Mouse (Mus musculus) intestine, postnatal 0 days (tissue): Measurements from ENCODE around the gene Pde4c. TPM values are rescaled to one million over a fixed set of nuclear protein-coding genes. Genes with fewer than 3 reads are reported as not detected.
A peak's percentile ranks its signal among the peaks of the same experiment; 100 is the strongest.

Source experiments
- ATAC-seq: fragments of 200-750 bp; cut with Nextera tagmentation; 2 replicates; pipeline ENCODE4 v1.8.0; 2017; ENCODE audit warnings: mild to moderate bottlenecking, moderate TSS enrichment, moderate library complexity
- H3K27ac ChIP-seq: fragments of 300-500 bp; sonication (generic); 2 replicates; pipeline ENCODE4 v1.5.1; 2014; ENCODE audit warnings: mild to moderate bottlenecking, low read depth, low read length, moderate library complexity
- H3K27me3 ChIP-seq: fragments of 300-500 bp; sonication (generic); replicated peaks from 2 replicates; pipeline ENCODE4 v1.6.1; 2014; ENCODE audit warnings: low read length, mixed read lengths; ENCODE audit not compliant: control insufficient read depth, insufficient read depth
- H3K36me3 ChIP-seq: fragments of 300-500 bp; sonication (generic); 2 replicates; pipeline ENCODE4 v1.6.1; 2014; ENCODE audit warnings: mild to moderate bottlenecking, moderate library complexity; ENCODE audit not compliant: control insufficient read depth, insufficient read depth
- H3K4me1 ChIP-seq: fragments of 300-500 bp; sonication (generic); replicated peaks from 2 replicates; pipeline ENCODE4 v1.6.1; 2014; ENCODE audit warnings: antibody characterized with exemption, low read length, mixed read lengths; ENCODE audit not compliant: control insufficient read depth, insufficient read depth
- H3K4me2 ChIP-seq: fragments of 300-500 bp; sonication (generic); replicated peaks from 2 replicates; pipeline ENCODE4 v1.6.1; 2014; ENCODE audit warnings: low read depth, mild to moderate bottlenecking, moderate library complexity
- H3K4me3 ChIP-seq: fragments of 300-500 bp; sonication (generic); 2 replicates; pipeline ENCODE4 v1.5.1; 2014; ENCODE audit warnings: low read depth, low read length
- H3K9ac ChIP-seq: fragments of 300-500 bp; sonication (generic); 2 replicates; pipeline ENCODE4 v1.6.1; 2014; ENCODE audit warnings: mild to moderate bottlenecking, low read depth, low read length
- H3K9me3 ChIP-seq: fragments of 300-500 bp; sonication (generic); 2 replicates; pipeline ENCODE4 v1.6.1; 2016; ENCODE audit warnings: mixed run types; ENCODE audit not compliant: control insufficient read depth
- CTCF ChIP-seq: sonication (generic); IDR thresholded peaks from 2 replicates; pipeline ENCODE4 v1.5.1; 2016; ENCODE audit warnings: low read depth, mild to moderate bottlenecking, control low read depth, antibody characterized with exemption, moderate library complexity
- WGBS: fragments of 180-500 bp; shearing (Covaris S2); extraction: QIAGEN DNeasy Blood & Tissue Kit; methylation state at CpG from one replicate; pipeline ENCODE4 v1.1.7; 2014; 5-methylcytosine and 5-hydroxymethylcytosine counted together
- polyA plus RNA-seq: library from polyadenylated mRNA; unstranded; fragments of >200 nt; fragmentation: Nextera tagmentation; extraction: Ambion mirVana; gene quantifications from 2 replicates; pipeline ENCODE4 v1.2.1, GENCODE M21; 2015

Pde4c gene
- polyA plus RNA-seq, 1 experiment from 2014 or later, result 0.21 TPM

- 73% methylated on average over 3 of the region's 3 CpGs for WGBS
- no peak overlapping the region for H3K4me2 ChIP-seq
- H3K27ac ChIP-seq, result no peak overlapping the region
- H3K4me3 ChIP-seq, result no peak overlapping the region
- TF ChIP-seq CTCF, result no peak
- H3K4me1 ChIP-seq, result peaks cover 8% of the 10 kb centered on the region
- no peaks in the 10 kb centered on the region for H3K27me3 ChIP-seq
- no peaks in the 10 kb centered on the region for H3K9me3 ChIP-seq
- no peak for ATAC-seq
- no peak overlapping the region for H3K9ac ChIP-seq
- peaks cover 6% of the 10 kb centered on the region for H3K36me3 ChIP-seq
Measured at GRCm38 (mm10) chr8:70702842-70703182, 20.7 kb upstream of the Pde4c start.

- H3K36me3 ChIP-seq, result peaks cover 6% of the 10 kb centered on the region
- 82% methylated on average over 3 of the region's 3 CpGs for WGBS
- H3K27me3 ChIP-seq, result no peaks in the 10 kb centered on the region
- H3K4me3 ChIP-seq, result no peak within 1 kb of the TSS
- TF ChIP-seq CTCF, result no peak
- no peak for ATAC-seq
- H3K4me1 ChIP-seq, result peaks cover 8% of the 10 kb centered on the region
- H3K9me3 ChIP-seq, result no peaks in the 10 kb centered on the region
- no peak within 1 kb of the TSS for H3K27ac ChIP-seq
- no peak within 1 kb of the TSS for H3K9ac ChIP-seq
- 0 out of 2 replicates have a peak within 1 kb of the TSS, but pooled peaks have one; percentile 61 for H3K4me2 ChIP-seq
Measured at GRCm38 (mm10) chr8:70703287-70703686, 20.2 kb upstream of the Pde4c start, which contains the start of gene Iqcn. Gene Iqcn (plus strand): TSS chr8:70703457.

GRCm38 (mm10) chr8:70708281-70708680 is 15.2 kb upstream of the Pde4c start:
- H3K36me3 ChIP-seq, result no peaks in the 10 kb centered on the region; the same call in none of the 2 replicates
- ATAC-seq, result no peak
- no peak overlapping the region for H3K4me2 ChIP-seq
- no peaks in the 10 kb centered on the region for H3K27me3 ChIP-seq
- no peaks in the 10 kb centered on the region for H3K4me1 ChIP-seq
- TF ChIP-seq CTCF, result no peak
- H3K4me3 ChIP-seq, result no peak overlapping the region
- H3K9me3 ChIP-seq, result no peaks in the 10 kb centered on the region
- no peak overlapping the region for H3K9ac ChIP-seq
- no peak overlapping the region for H3K27ac ChIP-seq
- WGBS, result 88% methylated on average over 14 of the region's 14 CpGs

GRCm38 (mm10) chr8:70709794-70710193 is 13.7 kb upstream of the Pde4c start:
- Histone ChIP-seq H3K4me2 (no peak overlapping the region), H3K9ac (no peak overlapping the region), H3K4me3 (no peak overlapping the region), H3K9me3 (no peaks in the 10 kb centered on the region), H3K36me3 (no peaks in the 10 kb centered on the region), H3K4me1 (no peaks in the 10 kb centered on the region), H3K27ac (no peak overlapping the region), H3K27me3 (no peaks in the 10 kb centered on the region)
- 91% methylated on average over 9 of the region's 9 CpGs for WGBS
- TF ChIP-seq CTCF, result no peak
- no peak for ATAC-seq

GRCm38 (mm10) chr8:70710296-70710695 is 13.2 kb upstream of the Pde4c start:
- no peaks in the 10 kb centered on the region for H3K27me3 ChIP-seq
- no peaks in the 10 kb centered on the region for H3K36me3 ChIP-seq
- no peak overlapping the region for H3K4me2 ChIP-seq
- H3K4me1 ChIP-seq, result no peaks in the 10 kb centered on the region
- H3K9ac ChIP-seq, result no peak overlapping the region
- no peak for ATAC-seq
- WGBS, result 86% methylated on average over 1 of the region's 1 CpGs
- H3K4me3 ChIP-seq, result no peak overlapping the region
- no peak overlapping the region for H3K27ac ChIP-seq
- no peaks in the 10 kb centered on the region for H3K9me3 ChIP-seq
- TF ChIP-seq CTCF, result no peak

GRCm38 (mm10) chr8:70711041-70711440 is 12.5 kb upstream of the Pde4c start:
- Histone ChIP-seq H3K4me1 (no peaks in the 10 kb centered on the region), H3K27ac (no peak overlapping the region), H3K4me3 (no peak overlapping the region), H3K9ac (no peak overlapping the region), H3K36me3 (no peaks in the 10 kb centered on the region), H3K27me3 (no peaks in the 10 kb centered on the region), H3K4me2 (no peak overlapping the region), H3K9me3 (no peaks in the 10 kb centered on the region)
- TF ChIP-seq CTCF, result no peak
- 86% methylated on average over 11 of the region's 11 CpGs for WGBS
- no peak for ATAC-seq

GRCm38 (mm10) chr8:70713991-70714390 is 9.5 kb upstream of the Pde4c start:
- no peak for ATAC-seq

More at GRCm38 (mm10) chr8:70713991-70714390, 9.5 kb upstream of the Pde4c start:
- 77% methylated on average over 7 of the region's 7 CpGs for WGBS
- Histone ChIP-seq H3K27ac (no peak overlapping the region), H3K4me3 (no peak overlapping the region), H3K9ac (no peak overlapping the region), H3K4me2 (no peak overlapping the region), H3K9me3 (no peaks in the 10 kb centered on the region), H3K4me1 (no peaks in the 10 kb centered on the region), H3K36me3 (no peaks in the 10 kb centered on the region; the same call in 1 of the 2 replicates), H3K27me3 (no peaks in the 10 kb centered on the region)
- no peak for TF ChIP-seq CTCF
